Mouse (Mus musculus) retina, adult 2 months (tissue): ENCODE results near the gene Lrrc4b.
A peak's percentile ranks its signal among the peaks of the same experiment; 100 is the strongest.

Experiments
- DNase-seq: peaks from one replicate; pipeline ENCODE4 v3.0.0-alpha.2; 2012; ENCODE audit warnings: low read depth, low spot score

Lrrc4b gene

DNA sequence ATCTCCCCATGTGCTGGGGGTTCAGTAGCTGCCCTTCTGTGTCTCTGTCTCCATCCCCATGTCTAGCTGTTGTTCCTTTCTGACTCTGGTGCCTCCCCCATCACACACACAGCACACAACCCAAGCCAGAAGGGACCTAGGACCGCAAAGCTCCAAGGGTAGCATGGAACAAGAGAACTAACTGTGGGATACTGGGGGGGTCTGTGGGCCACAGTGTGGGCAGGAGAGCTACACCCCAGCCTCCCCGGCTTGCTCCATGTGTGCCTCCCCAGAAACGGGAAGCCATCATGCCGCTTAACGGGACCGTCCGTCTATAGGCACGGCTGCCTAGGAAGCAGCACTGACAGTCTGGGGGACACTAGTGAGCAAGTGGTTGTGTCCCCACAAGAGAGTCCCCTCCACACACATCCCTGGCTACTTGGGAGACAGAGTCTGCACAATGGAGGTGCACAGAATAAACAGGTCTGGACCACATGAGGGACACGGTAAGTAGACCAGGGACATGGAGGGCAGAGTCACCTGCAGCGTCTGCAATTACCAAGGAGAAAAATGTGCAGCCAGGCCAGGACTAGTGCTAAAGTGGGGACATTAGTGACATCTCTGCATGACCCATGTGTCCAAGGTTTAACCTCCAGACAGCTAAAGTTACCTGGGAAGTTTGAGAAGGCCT is 34.9 kb downstream of the Lrrc4b start:
- no peak for DNase-seq

DNA sequence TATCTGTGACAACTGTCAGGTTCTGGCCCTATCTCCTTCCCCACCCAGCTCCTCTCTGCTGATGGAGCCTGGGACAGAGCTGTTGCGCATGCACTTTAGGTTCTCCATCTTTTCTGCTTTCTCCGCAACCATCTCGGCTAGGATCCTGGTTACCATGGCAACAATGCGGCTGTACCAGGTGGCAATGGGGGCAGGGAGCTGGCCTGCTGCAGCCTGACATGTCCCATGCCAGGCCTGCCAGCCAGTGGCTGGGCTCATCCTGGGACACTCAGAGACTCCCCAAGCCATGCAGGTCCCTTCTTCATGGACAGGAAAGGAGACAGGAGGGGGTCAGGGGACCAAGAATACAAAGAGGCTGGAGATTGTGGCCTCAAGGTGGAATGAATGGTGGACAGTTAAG is 35.7 kb downstream of the Lrrc4b start:
- DNase-seq, result no peak

DNA sequence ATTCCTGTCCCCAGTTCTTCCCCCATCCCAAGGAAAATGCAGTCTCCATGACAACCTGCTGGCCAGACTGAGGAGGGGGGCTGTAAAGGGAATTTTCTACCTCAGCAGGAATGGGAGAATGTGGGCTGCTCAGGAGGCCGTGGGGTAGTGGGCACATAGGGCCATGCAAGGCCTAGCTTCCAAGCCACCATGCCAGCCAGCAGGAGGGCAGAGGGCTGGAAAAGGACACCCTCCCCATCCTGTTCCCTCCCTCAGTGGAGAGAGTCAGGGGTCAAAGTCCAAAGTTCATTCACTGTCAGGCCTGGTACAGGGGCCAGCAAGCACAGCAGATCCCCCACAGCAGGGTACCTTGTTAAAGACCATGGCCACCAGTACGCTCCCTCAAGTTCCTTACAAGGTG is 36.3 kb downstream of the Lrrc4b start, which contains the start of gene Aspdh:
Aspdh (plus strand) TSS at position 281 of the 400 bp plus-strand sequence.
- no peak for DNase-seq

DNA sequence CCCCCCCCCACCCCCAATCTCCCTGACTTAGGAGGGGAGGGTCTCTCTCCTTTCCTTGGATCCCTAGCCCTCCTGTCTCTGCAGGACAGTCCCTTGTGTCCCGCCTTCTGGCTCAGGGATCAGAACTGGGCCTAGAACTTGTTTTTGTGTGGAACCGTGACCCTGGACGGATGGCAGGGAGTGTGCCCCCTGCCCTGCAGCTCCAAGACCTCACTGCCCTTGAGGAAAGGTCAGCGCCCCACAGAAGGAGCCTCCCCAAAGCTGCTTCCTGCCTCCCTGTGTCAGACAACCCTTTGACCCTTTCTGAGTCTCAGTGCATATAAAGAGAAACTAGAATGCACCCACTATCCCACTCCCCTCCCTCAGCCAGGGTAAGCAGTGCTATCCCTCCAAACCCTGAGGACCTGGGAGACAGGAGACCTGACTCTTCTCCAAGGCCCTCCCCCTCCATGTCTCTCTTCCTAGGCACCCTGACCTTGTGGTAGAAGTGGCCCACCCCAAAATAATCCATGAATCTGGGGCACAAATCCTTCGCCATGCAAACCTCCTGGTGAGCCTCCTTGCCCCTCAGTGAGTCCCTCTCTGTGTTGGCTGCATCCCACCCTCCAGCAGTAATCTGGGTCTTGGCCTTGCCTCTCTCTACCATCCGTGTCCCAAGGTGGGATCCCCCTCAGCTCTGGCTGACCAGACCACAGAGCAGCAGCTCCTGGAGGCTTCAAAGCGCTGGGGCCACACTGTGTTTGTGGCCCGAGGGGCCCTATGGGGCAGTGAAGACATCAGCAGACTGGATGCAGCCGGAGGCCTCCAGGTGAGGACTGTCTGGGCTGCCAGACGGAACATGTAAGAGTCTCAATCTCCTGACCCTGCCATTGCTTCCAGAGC is 37.4 kb downstream of the Lrrc4b start:
- DNase-seq, result no peak

DNA sequence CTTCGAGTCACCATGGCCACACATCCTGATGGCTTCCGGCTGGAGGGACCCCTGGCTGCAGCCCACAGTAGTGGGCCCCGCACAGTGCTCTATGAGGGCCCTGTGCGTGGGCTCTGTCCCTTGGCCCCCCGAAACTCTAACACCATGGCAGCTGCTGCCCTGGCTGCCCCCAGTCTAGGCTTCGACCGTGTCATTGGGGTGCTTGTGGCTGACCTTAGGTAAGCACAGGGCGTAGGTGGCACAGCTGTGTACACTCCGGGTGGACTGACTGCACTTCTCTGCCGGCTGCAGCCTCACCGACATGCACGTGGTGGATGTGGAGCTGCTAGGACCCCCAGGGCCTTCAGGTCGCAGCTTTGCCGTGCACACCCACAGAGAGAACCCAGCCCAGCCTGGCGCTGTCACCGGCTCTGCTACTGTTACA is 38.1 kb downstream of the Lrrc4b start:
- DNase-seq, result no peak

DNA sequence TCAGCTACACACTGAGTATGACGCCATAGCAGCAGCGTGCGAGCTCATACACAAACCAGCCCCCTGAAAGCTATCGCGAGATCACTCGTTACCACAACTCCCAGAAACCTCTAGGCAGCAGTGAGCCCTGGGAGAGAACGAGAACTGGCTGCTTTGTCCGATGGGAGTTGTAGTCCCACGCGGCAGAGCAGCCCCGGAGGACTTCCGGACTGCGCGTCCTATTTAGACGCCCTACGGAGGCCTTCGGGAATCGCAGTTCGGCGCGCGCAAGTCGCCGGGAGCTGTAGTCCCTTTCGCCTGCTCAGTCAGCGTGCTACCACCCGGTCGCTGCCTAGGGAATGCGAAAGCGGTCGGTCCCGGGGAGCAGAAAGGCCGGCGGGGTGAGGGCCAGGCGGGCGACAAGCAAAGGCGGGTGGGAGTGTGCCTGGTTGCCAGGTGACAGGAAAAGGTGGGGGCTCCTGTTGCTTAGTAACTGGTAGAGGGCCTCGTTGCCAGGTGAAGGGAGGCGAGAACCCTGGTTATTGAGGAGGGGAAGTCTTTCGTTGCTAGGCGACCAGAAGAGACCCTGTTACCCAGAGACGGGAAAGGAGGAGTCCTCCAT is 39.1 kb downstream of the Lrrc4b start, which contains the start of gene Josd2:
Josd2 (plus strand) TSS at position 170 of the 601 bp plus-strand sequence.
- peak; percentile 95 for DNase-seq

DNA sequence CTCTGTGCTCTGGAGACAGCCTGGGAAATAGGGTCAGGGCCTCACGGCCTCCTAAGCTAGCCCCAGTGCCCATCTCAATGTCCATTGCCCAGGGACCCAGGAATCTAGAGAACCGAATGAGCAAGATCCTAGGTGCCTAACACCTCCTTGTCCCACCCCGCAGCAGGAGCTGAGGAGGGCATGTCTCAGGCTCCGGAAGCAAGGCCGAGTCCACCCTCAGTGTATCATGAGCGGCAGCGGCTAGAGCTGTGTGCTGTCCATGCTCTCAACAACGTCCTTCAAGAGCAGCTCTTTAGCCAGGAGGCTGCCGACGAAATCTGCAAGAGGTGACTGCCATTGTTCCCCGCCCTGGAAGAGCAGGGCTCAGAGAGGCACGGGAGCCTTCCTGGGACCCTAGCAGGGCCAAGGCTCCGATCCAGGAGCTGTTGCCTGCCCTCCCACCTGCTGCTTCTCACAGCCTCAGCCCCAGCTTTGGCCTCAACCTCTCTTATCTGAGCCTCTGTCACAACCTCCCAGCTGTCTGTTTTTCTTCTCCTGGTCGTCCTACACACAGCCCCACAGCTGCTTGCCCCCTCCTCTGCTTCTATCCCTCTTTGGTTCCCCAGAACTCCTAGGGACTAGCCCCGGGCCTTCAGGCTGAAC is 39.9 kb downstream of the Lrrc4b start:
- no peak for DNase-seq

DNA sequence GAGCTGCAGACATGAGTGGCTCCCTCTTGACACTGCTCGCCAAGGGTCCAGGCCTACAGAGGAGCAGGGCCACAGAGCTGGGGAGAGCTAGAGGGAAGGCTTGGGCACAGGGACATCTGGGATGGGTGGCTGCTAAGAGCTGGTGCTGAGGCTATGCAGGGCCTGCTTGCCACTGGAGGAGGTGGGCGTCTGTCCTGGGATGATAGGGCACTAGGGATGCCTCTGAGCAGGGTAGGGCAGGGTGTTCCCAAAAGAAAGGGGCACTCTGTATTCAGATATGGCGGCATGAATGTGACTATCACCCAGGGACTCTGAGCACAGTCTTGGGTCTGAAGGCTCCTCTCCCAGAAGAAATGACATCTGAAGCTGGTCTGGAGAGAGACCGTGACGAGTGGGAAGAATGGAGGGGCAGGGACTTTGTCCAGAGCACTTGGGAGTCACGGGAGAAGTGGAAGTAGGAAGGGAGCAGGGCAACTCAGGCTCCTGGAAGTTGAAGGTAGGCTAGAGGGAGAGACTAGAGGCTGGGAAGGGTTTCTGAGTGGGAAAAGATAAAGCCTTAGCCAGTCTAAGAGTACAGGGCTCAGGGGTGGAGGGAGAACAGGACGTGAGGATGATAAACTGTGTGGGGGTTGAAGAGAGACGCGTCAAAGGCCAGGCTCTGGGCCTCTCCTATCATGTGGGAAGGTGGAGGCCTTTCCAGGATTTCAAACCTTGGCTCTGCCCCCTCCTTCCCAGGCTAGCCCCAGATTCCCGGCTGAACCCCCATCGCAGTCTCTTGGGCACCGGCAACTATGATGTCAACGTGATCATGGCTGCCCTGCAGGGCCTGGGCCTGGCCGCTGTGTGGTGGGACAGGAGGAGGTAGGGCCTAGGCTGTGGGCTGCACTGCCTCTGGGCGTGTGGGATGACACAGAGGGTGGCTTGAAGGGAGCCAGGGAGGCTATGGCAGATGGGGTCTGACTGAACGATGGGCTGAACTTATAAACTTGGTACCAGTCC is 41.2 kb downstream of the Lrrc4b start:
- DNase-seq, result no peak

DNA sequence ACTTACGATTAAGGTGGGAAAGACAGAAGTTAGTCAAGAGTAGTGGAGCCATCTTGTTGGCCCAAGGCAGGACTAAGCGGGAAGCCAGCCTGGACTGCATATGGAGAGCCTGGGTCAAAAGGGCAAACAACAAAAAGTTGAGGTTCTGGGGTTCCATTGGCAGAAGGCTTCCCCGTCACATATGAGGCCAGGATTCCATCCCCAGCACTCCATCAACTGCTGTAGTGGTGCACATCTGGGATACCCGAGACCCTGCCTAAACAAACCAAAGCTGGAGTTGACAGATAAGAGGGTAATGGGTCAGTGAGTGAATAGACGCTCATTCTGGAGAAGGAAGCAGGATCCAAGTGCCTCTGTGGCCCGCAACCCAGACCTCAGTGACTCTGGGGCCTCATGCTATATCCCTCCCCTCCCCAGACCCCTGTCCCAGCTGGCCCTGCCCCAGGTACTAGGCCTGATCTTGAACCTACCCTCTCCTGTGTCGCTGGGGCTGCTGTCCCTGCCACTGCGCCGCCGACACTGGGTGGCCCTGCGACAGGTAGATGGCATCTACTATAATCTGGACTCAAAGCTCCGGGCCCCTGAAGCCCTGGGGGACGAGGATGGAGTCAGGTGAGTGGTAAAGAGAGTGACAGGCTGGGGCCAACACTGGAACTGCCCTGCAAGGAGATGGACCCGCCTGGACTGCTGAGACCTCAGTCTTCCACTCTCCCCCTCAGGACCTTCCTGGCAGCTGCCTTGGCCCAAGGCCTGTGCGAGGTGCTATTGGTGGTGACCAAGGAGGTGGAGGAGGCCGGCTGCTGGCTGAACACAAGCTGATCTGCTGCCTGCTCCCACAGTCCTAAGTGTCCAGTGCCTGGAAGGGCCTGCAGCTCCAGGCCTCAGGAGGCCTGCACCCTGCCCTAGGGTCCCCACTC is 42.1 kb downstream of the Lrrc4b start:
- no peak for DNase-seq

DNA sequence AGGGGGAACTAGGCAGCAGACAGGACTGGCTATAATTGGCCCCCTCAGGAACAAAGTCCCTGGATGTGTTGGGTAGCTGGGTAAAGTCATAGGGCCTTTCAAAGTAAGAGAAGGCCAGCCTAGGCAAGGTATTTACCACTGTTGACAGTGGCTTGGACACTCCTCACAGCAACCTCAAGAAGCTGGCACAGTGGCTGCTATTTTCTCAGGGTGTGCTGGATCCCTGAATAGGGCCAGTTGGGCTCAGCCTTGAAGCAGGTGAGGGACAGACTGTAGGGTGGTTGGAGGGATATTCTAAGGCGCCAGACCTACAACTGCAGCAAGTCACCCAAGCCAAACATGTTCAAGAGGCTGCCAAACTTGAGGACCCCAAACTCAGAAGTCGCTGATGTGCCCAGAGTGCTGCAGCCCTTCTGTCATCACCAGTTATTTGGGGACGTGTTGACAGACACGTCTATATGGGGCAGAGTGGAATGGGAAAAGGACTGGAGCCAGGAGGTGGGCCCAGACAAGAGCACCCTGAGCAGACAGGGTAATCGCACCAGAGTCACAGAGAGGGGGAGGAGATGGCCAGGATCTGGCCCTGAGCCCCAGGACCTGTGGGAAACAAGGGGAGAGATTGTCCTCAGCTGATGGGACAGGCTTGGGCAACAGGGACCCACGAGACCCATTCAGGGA is 43.2 kb downstream of the Lrrc4b start:
- no peak for DNase-seq

DNA sequence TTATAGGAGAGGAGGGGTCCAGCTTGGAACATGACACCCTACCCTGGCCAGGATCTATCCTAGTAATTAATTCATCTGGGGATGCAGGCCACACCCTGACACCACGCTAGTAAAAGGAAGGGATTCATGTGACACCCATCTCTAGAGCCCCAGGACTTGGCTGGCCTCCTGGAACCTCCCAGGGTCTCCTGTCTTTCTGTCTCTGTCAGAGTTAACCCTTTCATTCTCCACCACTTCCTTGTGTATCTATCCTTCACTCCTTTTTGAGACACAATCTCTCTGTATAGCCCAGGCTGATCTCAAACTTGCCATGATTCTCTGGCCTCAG is 43.7 kb downstream of the Lrrc4b start:
- no peak for DNase-seq

DNA sequence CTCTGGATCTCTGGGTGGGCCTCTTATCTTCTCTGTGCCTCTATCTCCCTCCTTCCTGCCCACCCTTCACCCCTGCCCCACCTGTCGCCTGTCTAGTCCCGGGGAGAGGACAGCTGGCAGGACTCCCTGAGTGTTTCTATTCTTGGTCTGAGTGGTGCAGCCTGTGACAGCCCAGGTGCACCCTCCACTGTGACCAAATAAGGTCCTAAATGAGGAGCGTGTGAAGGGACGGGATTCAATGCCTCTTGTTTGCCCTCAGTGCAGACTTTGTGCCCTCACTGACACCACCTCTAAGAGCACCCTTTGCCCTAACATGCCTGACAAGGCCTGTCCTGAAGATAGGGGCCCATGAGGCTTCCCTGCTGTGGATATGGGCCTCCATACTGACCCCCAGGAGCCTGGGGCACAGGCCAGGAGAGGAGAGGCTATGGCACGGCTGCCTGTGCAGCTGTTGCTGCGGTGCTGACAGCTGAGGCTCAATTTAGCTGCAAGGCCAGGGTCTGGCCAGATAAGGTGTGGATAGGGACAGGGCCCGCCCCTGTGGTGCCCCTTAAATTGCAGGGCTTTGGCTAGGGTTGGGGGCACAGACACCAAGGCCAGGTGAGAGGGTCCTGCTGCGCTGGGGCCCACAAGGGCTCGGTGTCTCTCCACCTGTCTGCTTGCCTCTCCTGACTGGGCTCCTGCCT is 44.3 kb downstream of the Lrrc4b start:
- no peak for DNase-seq

DNA sequence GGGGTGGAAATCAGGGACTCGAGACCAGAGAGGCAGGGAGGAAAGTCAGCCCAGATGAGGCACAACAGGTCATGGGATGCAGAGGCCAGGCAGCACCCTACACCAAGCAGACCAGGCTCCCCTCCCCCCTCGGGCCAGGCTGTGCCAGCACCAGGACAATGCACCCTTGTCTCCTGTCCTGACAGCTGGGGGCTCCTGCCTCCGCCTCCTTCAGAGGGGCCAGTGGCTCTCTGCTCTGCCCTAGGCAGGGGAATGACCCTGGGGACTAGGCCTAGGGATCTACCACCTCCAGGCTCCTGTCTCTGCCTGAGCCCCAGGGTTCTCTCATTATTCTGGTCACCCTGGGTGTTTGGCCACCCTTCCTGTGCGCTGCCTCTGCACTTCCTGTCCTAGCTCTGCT is 45.6 kb downstream of the Lrrc4b start:
- DNase-seq, result no peak

DNA sequence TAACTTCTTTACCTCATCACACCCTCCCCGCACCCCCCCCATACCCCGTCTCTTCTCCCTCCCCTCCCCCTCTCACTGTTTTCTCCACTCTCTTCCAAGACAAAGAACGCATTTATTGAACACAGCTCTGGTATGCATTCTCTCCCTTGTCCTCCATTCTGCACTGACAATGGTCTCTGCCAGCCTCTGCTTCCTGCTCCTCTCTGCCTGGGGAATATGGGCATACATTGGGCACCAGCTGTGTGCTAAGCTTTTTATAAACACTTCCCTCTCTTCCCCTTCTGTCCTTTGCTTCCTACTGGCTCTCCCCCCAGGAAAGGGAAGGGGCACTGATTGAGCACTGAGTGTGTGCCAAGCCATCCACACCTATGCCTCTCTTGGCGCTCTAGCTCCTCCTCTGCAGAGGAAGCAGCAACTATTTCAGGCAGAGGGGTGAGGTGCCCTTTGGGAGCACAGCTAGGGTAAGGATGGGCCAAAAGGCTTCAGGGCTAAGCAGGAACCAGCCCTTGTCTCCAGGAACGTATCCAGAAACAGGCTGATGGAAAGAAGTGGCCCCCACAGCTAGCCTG is 46.3 kb downstream of the Lrrc4b start:
- no peak for DNase-seq

DNA sequence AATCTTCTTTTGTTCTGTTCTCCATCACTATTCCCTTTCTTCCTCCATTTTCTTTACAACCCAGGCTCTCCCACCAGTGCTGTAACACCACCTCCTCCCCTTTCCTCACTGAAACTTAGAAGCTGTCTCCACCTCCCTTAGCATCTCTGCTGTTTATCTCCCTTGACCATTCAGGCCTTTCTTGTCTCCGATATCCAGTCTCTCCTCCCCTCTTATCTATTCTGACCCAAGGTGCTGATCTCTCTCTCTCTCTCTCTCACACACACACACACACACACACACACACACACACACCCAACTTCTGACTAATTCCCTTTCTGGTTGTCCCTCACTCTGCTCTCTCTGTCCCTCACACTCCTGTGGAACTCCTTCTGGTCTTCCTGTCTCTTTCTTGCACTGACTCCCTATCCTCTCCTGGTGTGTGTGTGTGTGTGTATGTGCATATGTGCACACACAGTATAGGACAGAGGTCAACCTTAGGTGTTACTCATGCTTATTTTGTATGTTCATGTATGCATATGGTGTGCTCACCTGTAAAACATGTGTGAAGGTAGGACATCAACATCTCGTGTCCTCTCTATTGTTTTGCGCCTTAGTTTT is 54.1 kb downstream of the Lrrc4b start:
- no peak for DNase-seq

DNA sequence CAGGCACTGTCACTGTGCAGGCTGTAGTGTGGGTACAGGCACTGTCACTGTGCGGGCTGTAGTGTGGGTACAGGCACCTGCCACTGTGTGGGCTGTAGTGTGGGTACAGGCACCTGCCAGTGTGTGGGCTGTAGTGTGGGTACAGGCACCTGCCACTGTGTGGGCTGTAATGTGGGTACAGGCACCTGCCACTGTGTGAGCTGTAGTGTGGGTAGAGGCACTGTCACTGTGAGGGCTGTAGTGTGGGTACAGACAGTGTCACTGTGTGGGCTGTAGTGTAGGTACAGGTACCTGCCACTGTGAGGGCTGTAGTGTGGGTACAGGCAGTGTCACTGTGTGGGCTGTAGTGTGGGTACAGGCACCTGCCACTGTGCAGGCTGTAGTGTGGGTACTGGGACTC is 55.3 kb downstream of the Lrrc4b start:
- DNase-seq, result no peak

DNA sequence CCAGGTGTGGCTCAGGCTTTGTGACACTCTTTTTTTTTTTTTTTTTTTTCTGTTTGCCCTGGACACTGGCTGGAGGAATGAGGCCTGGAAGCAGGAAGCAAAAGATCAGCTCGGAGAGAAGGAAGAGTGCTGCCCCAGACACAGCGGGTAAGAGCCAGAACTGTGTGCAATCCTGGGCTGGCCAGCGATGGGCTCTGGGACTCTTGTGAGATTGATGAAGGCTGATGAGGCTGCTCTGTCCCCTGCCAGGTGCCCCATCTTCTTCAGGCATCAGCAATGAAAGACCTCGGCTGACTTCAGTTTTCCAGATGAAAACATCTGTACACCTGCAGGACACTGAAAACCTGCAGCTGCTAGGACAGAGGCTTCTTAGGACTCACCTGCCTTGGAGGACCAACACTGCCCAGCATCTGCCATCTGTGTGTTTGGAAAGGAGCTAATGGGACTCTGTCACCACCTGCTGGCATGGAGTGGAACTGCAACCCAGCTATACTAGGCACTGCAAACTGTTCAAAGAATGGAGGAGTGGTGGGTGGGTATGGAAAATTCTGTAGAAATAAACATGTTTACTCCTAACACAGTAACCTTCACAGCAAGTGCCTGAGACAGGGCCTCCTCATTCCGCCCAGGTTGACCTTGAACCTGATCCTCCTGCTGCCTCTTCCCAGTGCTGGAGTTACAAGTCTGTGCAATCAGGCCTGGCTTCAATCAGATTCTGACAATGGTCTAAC is 56.2 kb downstream of the Lrrc4b start:
- DNase-seq, result peak; percentile 61
